Mouse (Mus musculus) heart, embryonic 16.5 days (tissue): Measurements from ENCODE around the gene Mecom. TPM values are rescaled to one million over a fixed set of nuclear protein-coding genes. Genes with fewer than 3 reads are reported as not detected.

Source experiments
- ATAC-seq: fragments of 200-750 bp; cut with Nextera tagmentation; replicated peaks from 2 replicates; pipeline ENCODE4 v1.8.0; 2017; ENCODE audit warnings: moderate number of reproducible peaks; ENCODE audit not compliant: insufficient read depth, low FRiP score; ENCODE audit errors: extremely low read depth
- H3K27ac ChIP-seq: fragments of 300-500 bp; sonication (generic); 2 replicates; pipeline ENCODE4 v1.5.1; 2014; ENCODE audit warnings: mild to moderate bottlenecking, low read length, control low read depth, moderate library complexity
- H3K27me3 ChIP-seq: fragments of 300-500 bp; sonication (generic); 2 replicates; pipeline ENCODE4 v1.6.1; 2014; ENCODE audit warnings: low read length, mixed read lengths; ENCODE audit not compliant: control insufficient read depth, insufficient read depth
- H3K36me3 ChIP-seq: fragments of 300-500 bp; sonication (generic); 2 replicates; pipeline ENCODE4 v1.6.1; 2014; ENCODE audit not compliant: control insufficient read depth, insufficient read depth
- H3K4me1 ChIP-seq: fragments of 300-500 bp; sonication (generic); 2 replicates; pipeline ENCODE4 v1.6.1; 2014; ENCODE audit warnings: low read length, mixed read lengths; ENCODE audit not compliant: control insufficient read depth, insufficient read depth
- H3K4me2 ChIP-seq: fragments of 300-500 bp; sonication (generic); 2 replicates; pipeline ENCODE4 v1.6.1; 2014; ENCODE audit warnings: low read depth, mild to moderate bottlenecking, control low read depth, low read length
- H3K4me3 ChIP-seq: fragments of 300-500 bp; sonication (generic); 2 replicates; pipeline ENCODE4 v1.5.1; 2014; ENCODE audit warnings: mild to moderate bottlenecking, control low read depth, low read length
- H3K9ac ChIP-seq: fragments of 300-500 bp; sonication (generic); 2 replicates; pipeline ENCODE4 v1.6.1; 2014; ENCODE audit warnings: low read length, control low read depth
- H3K9me3 ChIP-seq: fragments of 300-500 bp; sonication (generic); replicated peaks from 2 replicates; pipeline ENCODE4 v1.6.1; 2016; ENCODE audit warnings: low read length; ENCODE audit not compliant: control insufficient read depth
- WGBS: fragments of 180-500 bp; shearing (Covaris S2); extraction: QIAGEN DNeasy Blood & Tissue Kit; methylation state at CpG from one replicate; pipeline ENCODE4 v1.1.7; 2014; 5-methylcytosine and 5-hydroxymethylcytosine counted together
- polyA plus RNA-seq: library from polyadenylated mRNA; unstranded; fragments of >200 nt; fragmentation: Nextera tagmentation; extraction: Ambion mirVana; gene quantifications from 2 replicates; pipeline ENCODE4 v1.2.1, GENCODE M21; 2015

Gene Mecom
- polyA plus RNA-seq, 1 experiment from 2014 or later, result 12.7 TPM

DNA sequence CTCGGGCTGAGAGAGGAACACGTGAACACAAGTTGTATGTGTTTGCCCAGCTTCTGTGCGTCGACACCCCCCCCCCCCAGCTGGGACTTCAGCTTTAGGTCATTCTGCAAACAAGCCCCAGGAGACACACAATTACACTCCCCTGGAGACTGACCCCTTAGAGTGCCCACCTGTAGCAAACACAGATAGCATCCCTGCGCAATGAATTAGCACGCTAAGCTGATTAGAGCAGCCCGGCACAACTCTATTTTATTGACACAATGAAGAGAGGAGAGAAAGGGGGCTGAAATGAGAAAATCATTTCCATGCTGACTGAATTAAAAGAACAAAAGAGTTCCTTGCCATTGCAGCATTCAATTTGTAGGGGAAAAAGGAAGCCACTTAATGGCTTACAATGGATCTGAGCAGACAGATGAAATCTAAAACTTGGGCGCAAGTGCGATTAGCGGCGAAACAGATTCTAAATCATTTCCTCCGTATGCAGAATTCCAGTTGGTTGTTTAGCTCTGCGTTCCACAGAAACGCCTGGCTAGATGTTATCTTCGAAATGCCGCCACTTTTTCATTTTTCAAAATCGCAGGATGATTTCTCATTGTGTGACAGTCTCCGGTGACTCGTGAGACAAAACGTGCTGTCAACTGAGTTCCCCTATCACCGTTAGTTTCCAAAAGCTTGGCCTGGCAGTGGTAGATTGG, 328.5 kb downstream of the Mecom start:
- H3K27me3 ChIP-seq, result no peaks in the 10 kb centered on the region
- no peak for ATAC-seq
- H3K9me3 ChIP-seq, result no peaks in the 10 kb centered on the region
- peak overlapping the region; percentile 47 for H3K4me3 ChIP-seq
- no peaks in the 10 kb centered on the region for H3K36me3 ChIP-seq
- no peak overlapping the region for H3K27ac ChIP-seq
- peak overlapping the region; percentile 74 for H3K4me2 ChIP-seq
- H3K9ac ChIP-seq, result peak overlapping the region; percentile 51
- WGBS, result 11% methylated on average over 21 of the region's 21 CpGs
- peaks cover 4% of the 10 kb centered on the region; the same call in 1 of the 2 replicates for H3K4me1 ChIP-seq

DNA sequence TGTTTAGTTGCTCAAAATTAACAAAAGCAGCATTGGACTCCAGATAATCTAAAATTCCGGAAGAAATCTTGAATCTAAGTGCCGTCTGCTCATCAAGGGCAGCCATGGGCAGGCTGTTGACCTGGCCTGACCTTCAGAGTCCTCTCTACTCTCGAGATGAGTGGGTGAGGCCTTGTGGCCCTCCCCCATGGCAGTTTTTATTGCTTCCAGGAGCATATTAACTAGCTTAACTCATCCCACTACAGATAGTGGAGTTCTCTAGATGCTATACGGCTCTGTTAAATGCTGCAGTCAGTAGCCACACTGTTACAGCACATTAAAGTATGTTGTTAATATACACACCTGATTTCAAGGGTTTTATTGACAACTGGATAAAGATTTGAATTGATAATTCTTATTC, 333.2 kb downstream of the Mecom start:
- H3K27me3 ChIP-seq, result no peaks in the 10 kb centered on the region
- no peaks in the 10 kb centered on the region for H3K36me3 ChIP-seq
- no peak overlapping the region for H3K4me2 ChIP-seq
- WGBS, result 50% methylated on average over 4 of the region's 4 CpGs
- peaks cover 4% of the 10 kb centered on the region; the same call in 1 of the 2 replicates for H3K4me1 ChIP-seq
- no peak overlapping the region for H3K27ac ChIP-seq
- no peak for ATAC-seq
- H3K4me3 ChIP-seq, result no peak overlapping the region
- H3K9ac ChIP-seq, result no peak overlapping the region
- H3K9me3 ChIP-seq, result no peaks in the 10 kb centered on the region

DNA sequence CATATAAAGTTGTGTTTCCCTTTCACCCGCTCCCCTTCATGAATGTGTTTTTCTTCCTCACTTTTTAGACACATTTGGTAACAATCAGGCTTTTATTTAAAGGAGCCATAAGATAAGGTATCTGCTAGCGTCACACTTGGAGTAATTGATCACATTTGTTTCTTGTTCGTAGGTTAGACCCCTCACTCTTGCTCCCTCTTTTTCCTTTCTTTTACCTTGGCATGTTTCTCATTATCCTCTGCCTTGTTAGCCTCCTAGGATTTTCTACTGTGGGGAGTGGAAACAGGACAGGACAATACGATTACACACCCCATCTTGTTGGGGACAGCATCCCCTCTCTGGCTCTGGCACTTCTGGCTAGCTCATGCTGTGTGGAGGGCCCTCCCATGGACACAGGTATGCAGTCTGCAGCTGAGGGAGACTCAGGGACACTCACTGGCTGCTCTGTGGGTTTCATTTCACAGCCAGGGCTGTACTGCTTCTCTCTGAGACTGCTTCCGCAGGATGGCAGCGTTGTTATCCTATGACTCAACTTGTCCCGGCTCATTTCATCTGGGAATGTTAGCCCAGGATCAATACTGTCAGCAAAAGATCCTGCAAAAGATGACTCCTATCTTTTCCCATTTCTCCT, 334.2 kb downstream of the Mecom start:
- Histone ChIP-seq H3K4me3 (no peak overlapping the region), H3K27ac (no peak overlapping the region), H3K36me3 (no peaks in the 10 kb centered on the region), H3K9me3 (no peaks in the 10 kb centered on the region), H3K27me3 (no peaks in the 10 kb centered on the region), H3K9ac (no peak overlapping the region), H3K4me2 (no peak overlapping the region), H3K4me1 (no peaks in the 10 kb centered on the region)
- 38% methylated on average over 7 of the region's 7 CpGs for WGBS
- ATAC-seq, result no peak

DNA sequence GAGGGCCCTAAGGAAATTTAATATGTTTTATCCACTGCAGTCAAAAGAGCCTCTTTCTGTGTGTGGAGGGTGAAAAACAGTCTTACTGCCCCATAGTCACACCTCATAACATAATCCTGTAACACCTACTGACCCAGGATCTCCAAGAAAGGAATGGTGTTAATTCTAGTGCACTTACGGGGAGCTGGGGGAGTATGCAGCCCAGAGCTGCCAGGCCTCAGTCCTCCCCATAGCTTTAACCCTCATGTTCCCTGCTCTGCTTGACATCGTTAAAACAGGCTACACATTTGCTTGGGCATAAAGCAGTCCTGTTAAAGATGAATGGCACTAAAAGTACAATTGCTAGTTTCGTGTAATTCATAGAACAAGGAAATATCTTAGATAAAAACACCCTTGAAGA, 335.0 kb downstream of the Mecom start:
- Histone ChIP-seq H3K36me3 (no peaks in the 10 kb centered on the region), H3K9ac (no peak overlapping the region), H3K4me2 (no peak overlapping the region), H3K27ac (no peak overlapping the region), H3K4me1 (peaks cover 3% of the 10 kb centered on the region; the same call in 1 of the 2 replicates), H3K9me3 (no peaks in the 10 kb centered on the region), H3K27me3 (no peaks in the 10 kb centered on the region), H3K4me3 (no peak overlapping the region)
- WGBS, result 40% methylated on average over 3 of the region's 3 CpGs
- ATAC-seq, result no peak

DNA sequence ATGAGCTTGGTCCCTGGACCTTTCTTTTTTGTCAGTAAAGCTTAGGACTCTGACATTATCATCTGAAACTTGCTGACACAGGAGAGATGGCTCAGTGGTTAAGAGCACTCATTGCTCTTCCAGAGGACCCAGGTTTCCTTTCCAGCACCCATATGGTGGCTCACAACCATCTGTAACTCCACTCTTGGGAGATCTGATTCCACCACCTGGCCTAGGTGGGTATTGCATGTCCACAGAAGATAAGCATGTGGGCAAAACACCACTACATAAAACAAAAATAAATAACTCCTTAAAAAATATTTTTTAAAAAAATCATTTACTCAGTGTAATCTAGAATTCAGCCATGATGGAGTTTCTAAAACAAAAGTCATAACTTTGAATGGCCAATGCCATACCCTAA, 338.7 kb downstream of the Mecom start:
- H3K9ac ChIP-seq, result no peak overlapping the region
- H3K4me3 ChIP-seq, result no peak overlapping the region
- H3K4me1 ChIP-seq, result peaks cover 5% of the 10 kb centered on the region; the same call in 1 of the 2 replicates
- H3K27ac ChIP-seq, result no peak overlapping the region
- H3K36me3 ChIP-seq, result no peaks in the 10 kb centered on the region
- no peak overlapping the region for H3K4me2 ChIP-seq
- no peaks in the 10 kb centered on the region for H3K27me3 ChIP-seq
- no peaks in the 10 kb centered on the region for H3K9me3 ChIP-seq
- no peak for ATAC-seq

DNA sequence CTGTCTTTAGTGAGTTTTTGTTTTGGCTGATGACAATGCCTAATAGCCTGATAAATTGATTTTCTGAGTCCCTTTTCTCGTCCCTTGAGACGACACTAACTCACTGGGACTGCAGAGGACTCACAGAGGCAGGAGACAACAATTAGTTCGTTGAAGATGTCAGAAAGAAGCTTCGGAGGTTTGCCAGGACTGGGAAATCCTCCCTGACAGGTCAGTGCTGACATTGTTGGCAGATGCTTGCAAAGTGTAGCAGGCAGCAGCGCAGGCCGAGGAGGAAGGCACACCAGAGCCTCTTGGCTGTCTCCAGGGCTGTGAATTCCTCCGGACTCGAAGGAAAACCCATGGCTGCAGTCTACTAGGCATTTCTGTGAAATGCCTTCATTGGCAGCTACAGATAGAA, 339.9 kb downstream of the Mecom start:
- H3K27ac ChIP-seq, result no peak overlapping the region
- H3K9ac ChIP-seq, result no peak overlapping the region

DNA sequence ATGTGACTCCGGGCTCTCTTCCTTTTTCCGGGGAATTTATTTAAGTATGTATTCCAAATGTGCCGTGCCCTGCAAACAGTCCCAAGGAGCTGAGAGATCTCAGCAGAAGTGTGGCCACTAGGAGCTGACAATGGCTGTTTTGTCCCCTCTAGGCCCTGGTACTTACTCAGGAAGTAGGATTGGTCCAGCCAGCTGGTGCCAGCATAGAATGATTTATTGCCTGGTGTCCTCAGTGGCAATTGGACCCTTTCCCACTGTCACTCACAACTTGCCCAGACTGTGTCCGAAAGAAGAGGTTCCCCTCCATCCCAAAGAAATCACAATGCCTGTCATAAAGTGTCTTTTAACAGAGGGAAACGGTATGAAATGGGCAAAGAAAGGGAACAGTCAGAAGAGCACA, 340.4 kb downstream of the Mecom start:
- ATAC-seq, result no peak
- Histone ChIP-seq H3K4me1 (peaks cover 5% of the 10 kb centered on the region; the same call in 1 of the 2 replicates), H3K9ac (no peak overlapping the region), H3K27me3 (no peaks in the 10 kb centered on the region), H3K4me2 (no peak overlapping the region), H3K4me3 (no peak overlapping the region), H3K36me3 (no peaks in the 10 kb centered on the region), H3K27ac (no peak overlapping the region; the same call in 1 of the 2 replicates), H3K9me3 (no peaks in the 10 kb centered on the region)
- WGBS, result 51% methylated on average over 5 of the region's 5 CpGs

More for the DNA sequence above, 339.9 kb downstream of the Mecom start:
- H3K27me3 ChIP-seq, result no peaks in the 10 kb centered on the region
- no peaks in the 10 kb centered on the region for H3K9me3 ChIP-seq
- 38% methylated on average over 8 of the region's 8 CpGs for WGBS
- no peaks in the 10 kb centered on the region for H3K36me3 ChIP-seq
- no peak for ATAC-seq
- H3K4me1 ChIP-seq, result peaks cover 5% of the 10 kb centered on the region; the same call in 1 of the 2 replicates
- no peak overlapping the region for H3K4me3 ChIP-seq
- H3K4me2 ChIP-seq, result no peak overlapping the region

DNA sequence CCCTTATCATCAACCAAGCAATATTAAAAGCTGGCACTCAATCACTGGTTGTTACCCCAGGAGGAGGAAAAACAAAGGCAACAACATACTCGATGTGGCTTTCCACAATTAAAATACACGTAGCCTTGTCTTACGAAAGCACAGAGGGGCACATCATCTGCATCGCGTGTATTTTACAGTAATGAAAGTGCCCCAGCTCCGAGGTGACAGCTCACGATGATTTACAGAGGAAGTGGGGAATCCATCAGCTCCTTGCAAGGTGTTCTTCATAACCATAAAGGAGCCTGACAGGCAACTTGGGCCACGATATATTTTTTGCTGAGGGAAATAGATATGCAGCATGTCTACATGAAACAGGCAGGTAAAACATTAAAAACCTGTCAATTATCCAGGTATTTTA, 341.7 kb downstream of the Mecom start:
- 68% methylated on average over 8 of the region's 8 CpGs for WGBS
- Histone ChIP-seq H3K27ac (no peak overlapping the region), H3K4me2 (no peak overlapping the region), H3K4me3 (no peak overlapping the region), H3K27me3 (no peaks in the 10 kb centered on the region), H3K9ac (no peak overlapping the region), H3K36me3 (no peaks in the 10 kb centered on the region), H3K4me1 (peaks cover 5% of the 10 kb centered on the region; the same call in 1 of the 2 replicates), H3K9me3 (no peaks in the 10 kb centered on the region)
- no peak for ATAC-seq

DNA sequence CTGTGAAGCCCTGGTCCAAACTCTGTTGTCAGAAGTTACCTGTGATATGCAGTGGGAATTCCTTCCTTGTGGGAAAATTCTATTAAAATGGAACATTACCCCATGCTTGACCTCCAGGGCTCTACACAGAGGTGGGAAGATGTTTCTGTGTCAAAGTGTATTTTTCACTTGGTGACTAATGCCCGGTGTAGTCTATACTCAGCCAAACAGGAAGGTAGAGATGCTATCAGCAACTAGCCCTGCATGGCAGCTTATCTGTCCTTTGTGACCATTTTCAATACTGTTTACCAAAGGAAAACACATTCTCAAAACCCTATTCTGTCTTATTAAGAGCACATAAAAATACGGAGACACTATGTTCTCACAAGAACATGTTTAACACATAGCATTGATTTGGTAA, 344.0 kb downstream of the Mecom start:
- no peaks in the 10 kb centered on the region for H3K27me3 ChIP-seq
- peaks cover 5% of the 10 kb centered on the region; the same call in 1 of the 2 replicates for H3K4me1 ChIP-seq
- no peak overlapping the region for H3K9ac ChIP-seq
- 62% methylated on average over 2 of the region's 2 CpGs for WGBS
- H3K4me3 ChIP-seq, result no peak overlapping the region
- H3K27ac ChIP-seq, result no peak overlapping the region
- H3K4me2 ChIP-seq, result no peak overlapping the region
- H3K9me3 ChIP-seq, result no peaks in the 10 kb centered on the region
- H3K36me3 ChIP-seq, result no peaks in the 10 kb centered on the region
- ATAC-seq, result no peak
